Mouse (Mus musculus): ENCODE data around the gene Wdfy4. TPM values are rescaled to one million over a fixed set of nuclear protein-coding genes. Genes with fewer than 3 reads are reported as not detected.

Gene Wdfy4
- polyA plus RNA-seq, 1 experiment from 2014 or later, result 2.1 TPM

GRCm38 (mm10) chr14:33081370-33081860 is 103.9 kb downstream of the Wdfy4 start:
- no peak for ATAC-seq (ENCODE audit: low read depth)
- no peaks in the 10 kb centered on the region for H3K36me3 ChIP-seq (ENCODE audit: control insufficient read depth, insufficient read depth)

GRCm38 (mm10) chr14:33078596-33078995 is 106.7 kb downstream of the Wdfy4 start:
- H3K9me3 ChIP-seq (replicated peaks; ENCODE audit: control insufficient read depth, low read length), result no peaks in the 10 kb centered on the region
- no peak overlapping the region for H3K4me2 ChIP-seq (ENCODE audit: low read depth, low read length)
- H3K27me3 ChIP-seq (ENCODE audit: control insufficient read depth, insufficient read depth, low read depth, low read length), result no peaks in the 10 kb centered on the region
- H3K27ac ChIP-seq (ENCODE audit: low read length), result no peak overlapping the region
- H3K4me3 ChIP-seq (ENCODE audit: low read depth, low read length), result no peak overlapping the region
- ATAC-seq (ENCODE audit: low read depth), result no peak
- no peak overlapping the region for H3K9ac ChIP-seq (ENCODE audit: low read depth, low read length)
- H3K36me3 ChIP-seq (ENCODE audit: control insufficient read depth, insufficient read depth), result no peaks in the 10 kb centered on the region
- no peaks in the 10 kb centered on the region for H3K4me1 ChIP-seq (ENCODE audit: control insufficient read depth, low read depth, low read length)
- WGBS (ENCODE audit: insufficient replicate concordance), result 65% methylated on average over 6 of the region's 6 CpGs

More at GRCm38 (mm10) chr14:33081370-33081860, 103.9 kb downstream of the Wdfy4 start:
- Histone ChIP-seq H3K4me1 (ENCODE audit: control insufficient read depth, low read depth, low read length) (no peaks in the 10 kb centered on the region), H3K9ac (ENCODE audit: low read depth, low read length) (no peak overlapping the region), H3K27ac (ENCODE audit: low read length) (no peak overlapping the region), H3K27me3 (ENCODE audit: control insufficient read depth, insufficient read depth, low read depth, low read length) (no peaks in the 10 kb centered on the region), H3K9me3 (replicated peaks; ENCODE audit: control insufficient read depth, low read length) (no peaks in the 10 kb centered on the region), H3K4me3 (ENCODE audit: low read depth, low read length) (no peak overlapping the region), H3K4me2 (ENCODE audit: low read depth, low read length) (no peak overlapping the region)
- 74% methylated on average over 6 of the region's 6 CpGs for WGBS (ENCODE audit: insufficient replicate concordance)

- H3K36me3 ChIP-seq (ENCODE audit: control insufficient read depth, insufficient read depth), result no peaks in the 10 kb centered on the region
- WGBS (ENCODE audit: insufficient replicate concordance), result 70% methylated on average over 6 of the region's 6 CpGs
- no peak for ATAC-seq (ENCODE audit: low read depth)
Measured at GRCm38 (mm10) chr14:33078110-33078509, 107.2 kb downstream of the Wdfy4 start.

GRCm38 (mm10) chr14:33073355-33073754 is 112.0 kb downstream of the Wdfy4 start:
- Histone ChIP-seq H3K27me3 (ENCODE audit: control insufficient read depth, insufficient read depth, low read depth, low read length) (no peaks in the 10 kb centered on the region), H3K4me3 (ENCODE audit: low read depth, low read length) (no peak overlapping the region), H3K27ac (ENCODE audit: low read length) (no peak overlapping the region), H3K4me2 (ENCODE audit: low read depth, low read length) (no peak overlapping the region), H3K9me3 (replicated peaks; ENCODE audit: control insufficient read depth, low read length) (no peaks in the 10 kb centered on the region), H3K4me1 (ENCODE audit: control insufficient read depth, low read depth, low read length) (no peaks in the 10 kb centered on the region), H3K9ac (ENCODE audit: low read depth, low read length) (no peak overlapping the region), H3K36me3 (ENCODE audit: control insufficient read depth, insufficient read depth) (no peaks in the 10 kb centered on the region)
- ATAC-seq (ENCODE audit: low read depth), result no peak
- whole genome bisulfite sequencing (ENCODE audit: insufficient replicate concordance), result 55% methylated on average over 3 of the region's 3 CpGs

More at GRCm38 (mm10) chr14:33078110-33078509, 107.2 kb downstream of the Wdfy4 start:
- no peak overlapping the region for H3K27ac ChIP-seq (ENCODE audit: low read length)
- H3K9ac ChIP-seq (ENCODE audit: low read depth, low read length), result no peak overlapping the region
- H3K4me2 ChIP-seq (ENCODE audit: low read depth, low read length), result no peak overlapping the region
- no peaks in the 10 kb centered on the region for H3K9me3 ChIP-seq (replicated peaks; ENCODE audit: control insufficient read depth, low read length)
- no peak overlapping the region for H3K4me3 ChIP-seq (ENCODE audit: low read depth, low read length)
- no peaks in the 10 kb centered on the region for H3K27me3 ChIP-seq (ENCODE audit: control insufficient read depth, insufficient read depth, low read depth, low read length)
- H3K4me1 ChIP-seq (ENCODE audit: control insufficient read depth, low read depth, low read length), result no peaks in the 10 kb centered on the region

GRCm38 (mm10) chr14:33072351-33072750 is 113.0 kb downstream of the Wdfy4 start:
- ATAC-seq (ENCODE audit: low read depth), result no peak
- Histone ChIP-seq H3K4me2 (ENCODE audit: low read depth, low read length) (no peak overlapping the region), H3K9me3 (replicated peaks; ENCODE audit: control insufficient read depth, low read length) (no peaks in the 10 kb centered on the region), H3K27me3 (ENCODE audit: control insufficient read depth, insufficient read depth, low read depth, low read length) (no peaks in the 10 kb centered on the region), H3K9ac (ENCODE audit: low read depth, low read length) (no peak overlapping the region), H3K36me3 (ENCODE audit: control insufficient read depth, insufficient read depth) (no peaks in the 10 kb centered on the region), H3K4me3 (ENCODE audit: low read depth, low read length) (no peak overlapping the region), H3K4me1 (ENCODE audit: control insufficient read depth, low read depth, low read length) (no peaks in the 10 kb centered on the region), H3K27ac (ENCODE audit: low read length) (no peak overlapping the region)
- 65% methylated on average over 7 of the region's 7 CpGs for WGBS (ENCODE audit: insufficient replicate concordance)

GRCm38 (mm10) chr14:33067676-33068075 is 117.6 kb downstream of the Wdfy4 start:
- Histone ChIP-seq H3K27ac (ENCODE audit: low read length) (no peak overlapping the region), H3K9ac (ENCODE audit: low read depth, low read length) (no peak overlapping the region), H3K27me3 (ENCODE audit: control insufficient read depth, insufficient read depth, low read depth, low read length) (no peaks in the 10 kb centered on the region), H3K4me3 (ENCODE audit: low read depth, low read length) (no peak overlapping the region), H3K4me2 (ENCODE audit: low read depth, low read length) (no peak overlapping the region), H3K9me3 (replicated peaks; ENCODE audit: control insufficient read depth, low read length) (no peaks in the 10 kb centered on the region), H3K4me1 (ENCODE audit: control insufficient read depth, low read depth, low read length) (no peaks in the 10 kb centered on the region), H3K36me3 (ENCODE audit: control insufficient read depth, insufficient read depth) (no peaks in the 10 kb centered on the region)
- WGBS (ENCODE audit: insufficient replicate concordance), result 70% methylated on average over 9 of the region's 9 CpGs
- no peak for ATAC-seq (ENCODE audit: low read depth)

- H3K4me1 ChIP-seq (ENCODE audit: control insufficient read depth, low read depth, low read length), result no peaks in the 10 kb centered on the region
- no peaks in the 10 kb centered on the region for H3K9me3 ChIP-seq (replicated peaks; ENCODE audit: control insufficient read depth, low read length)
- H3K4me2 ChIP-seq (ENCODE audit: low read depth, low read length), result no peak overlapping the region
- no peaks in the 10 kb centered on the region for H3K36me3 ChIP-seq (ENCODE audit: control insufficient read depth, insufficient read depth)
- H3K9ac ChIP-seq (ENCODE audit: low read depth, low read length), result no peak overlapping the region
- no peaks in the 10 kb centered on the region for H3K27me3 ChIP-seq (ENCODE audit: control insufficient read depth, insufficient read depth, low read depth, low read length)
- no peak for ATAC-seq (ENCODE audit: low read depth)
- H3K27ac ChIP-seq (ENCODE audit: low read length), result no peak overlapping the region
- WGBS (ENCODE audit: insufficient replicate concordance), result 66% methylated on average over 5 of the region's 5 CpGs
- no peak overlapping the region for H3K4me3 ChIP-seq (ENCODE audit: low read depth, low read length)
Measured at GRCm38 (mm10) chr14:33062996-33063395, 122.3 kb downstream of the Wdfy4 start.

GRCm38 (mm10) chr14:33058881-33059660 is 126.2 kb downstream of the Wdfy4 start:
- ATAC-seq (ENCODE audit: low read depth), result no peak
- 75% methylated on average over 7 of the region's 7 CpGs for WGBS (ENCODE audit: insufficient replicate concordance)
- H3K36me3 ChIP-seq (ENCODE audit: control insufficient read depth, insufficient read depth), result no peaks in the 10 kb centered on the region

GRCm38 (mm10) chr14:33053441-33053840 is 131.9 kb downstream of the Wdfy4 start:
- Histone ChIP-seq H3K9me3 (replicated peaks; ENCODE audit: control insufficient read depth, low read length) (no peaks in the 10 kb centered on the region), H3K9ac (ENCODE audit: low read depth, low read length) (no peak overlapping the region), H3K36me3 (ENCODE audit: control insufficient read depth, insufficient read depth) (no peaks in the 10 kb centered on the region), H3K27ac (ENCODE audit: low read length) (no peak overlapping the region), H3K4me2 (ENCODE audit: low read depth, low read length) (no peak overlapping the region), H3K27me3 (ENCODE audit: control insufficient read depth, insufficient read depth, low read depth, low read length) (no peaks in the 10 kb centered on the region), H3K4me1 (ENCODE audit: control insufficient read depth, low read depth, low read length) (no peaks in the 10 kb centered on the region), H3K4me3 (ENCODE audit: low read depth, low read length) (no peak overlapping the region)
- ATAC-seq (ENCODE audit: low read depth), result no peak
- WGBS (ENCODE audit: insufficient replicate concordance), result 62% methylated on average over 8 of the region's 8 CpGs

More at GRCm38 (mm10) chr14:33058881-33059660, 126.2 kb downstream of the Wdfy4 start:
- no peak overlapping the region for H3K9ac ChIP-seq (ENCODE audit: low read depth, low read length)
- H3K4me3 ChIP-seq (ENCODE audit: low read depth, low read length), result no peak overlapping the region
- no peaks in the 10 kb centered on the region for H3K27me3 ChIP-seq (ENCODE audit: control insufficient read depth, insufficient read depth, low read depth, low read length)
- no peak overlapping the region for H3K27ac ChIP-seq (ENCODE audit: low read length)
- H3K4me1 ChIP-seq (ENCODE audit: control insufficient read depth, low read depth, low read length), result no peaks in the 10 kb centered on the region
- no peaks in the 10 kb centered on the region for H3K9me3 ChIP-seq (replicated peaks; ENCODE audit: control insufficient read depth, low read length)
- no peak overlapping the region for H3K4me2 ChIP-seq (ENCODE audit: low read depth, low read length)

All from liver, embryonic 16.5 days (tissue).